Mouse (Mus musculus) gastrocnemius, adult 8-10 months (tissue): Measurements from ENCODE around the gene Ddah1. TPM values are rescaled to one million over a fixed set of nuclear protein-coding genes. Genes with fewer than 3 reads are reported as not detected.
A peak's percentile ranks its signal among the peaks of the same experiment; 100 is the strongest.

Experiments used
- DNase-seq, 2 experiments: peaks; one replicate each; pipeline ENCODE4 v3.0.0; 2022; ENCODE audit warnings: low spot score in 2 of 2
- total RNA-seq, 4 experiments: library from RNA; stranded (reverse); gene quantifications; 2 replicates each; pipeline ENCODE4 v1.2.4; 2022

Gene Ddah1
- total RNA-seq, 4 experiments from 2014 or later = 1.7 to 3.0 (median 2.2) TPM

GRCm38 (mm10) chr3:145806502-145806901, 48.0 kb downstream of the Ddah1 start:
- no peak for DNase-seq

- DNase-seq = no peak
Observed at GRCm38 (mm10) chr3:145816807-145817206, 58.3 kb downstream of the Ddah1 start.

DNA sequence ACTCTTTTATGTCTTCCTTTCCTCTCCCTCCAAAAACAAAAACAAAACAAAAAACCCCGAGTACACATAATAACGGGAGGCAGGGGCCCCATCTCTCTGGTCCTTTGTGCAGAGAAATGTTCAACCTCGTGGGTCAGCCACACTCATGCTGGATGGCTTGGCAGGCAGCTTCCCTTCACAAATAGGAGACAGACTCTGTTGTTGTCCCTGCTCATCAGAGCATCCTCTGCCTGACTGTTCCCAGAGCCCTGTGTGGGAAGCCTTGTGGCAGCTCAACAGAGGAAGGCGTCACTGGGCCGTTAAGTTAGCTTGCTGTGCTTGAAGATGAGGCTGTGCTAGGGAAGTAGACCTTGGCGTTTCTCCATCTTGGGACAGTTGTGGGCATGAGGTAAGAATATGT, 58.8 kb downstream of the Ddah1 start:
- DNase-seq = no peak

GRCm38 (mm10) chr3:145820439-145820838, 62.0 kb downstream of the Ddah1 start:
- no peak for DNase-seq

DNA sequence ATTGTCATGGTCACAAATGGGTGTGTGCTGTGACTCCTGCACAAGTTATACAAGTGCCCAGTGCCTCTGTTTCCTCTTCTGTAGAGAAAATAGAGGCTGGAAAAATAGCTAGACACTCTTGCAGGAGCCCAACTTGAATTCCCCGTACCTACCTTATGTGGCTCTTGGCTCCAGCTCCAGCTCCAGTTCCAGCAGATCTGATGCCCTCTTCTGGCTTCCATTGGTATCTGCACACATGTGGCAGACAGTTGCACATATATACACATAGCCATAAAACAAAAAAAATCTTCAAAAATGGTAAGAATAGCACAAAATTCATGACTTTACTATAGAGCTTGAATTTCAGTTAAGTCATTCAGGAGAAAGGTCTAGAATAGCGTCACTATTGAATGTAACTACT, 62.5 kb downstream of the Ddah1 start:
- no peak for DNase-seq

- DNase-seq = no peak
Observed at GRCm38 (mm10) chr3:145822201-145822600, 63.7 kb downstream of the Ddah1 start.

GRCm38 (mm10) chr3:145823661-145824060, 65.2 kb downstream of the Ddah1 start:
- DNase-seq = no peak

- no peak for DNase-seq
Observed at GRCm38 (mm10) chr3:145825416-145826055, 67.1 kb downstream of the Ddah1 start.

DNA sequence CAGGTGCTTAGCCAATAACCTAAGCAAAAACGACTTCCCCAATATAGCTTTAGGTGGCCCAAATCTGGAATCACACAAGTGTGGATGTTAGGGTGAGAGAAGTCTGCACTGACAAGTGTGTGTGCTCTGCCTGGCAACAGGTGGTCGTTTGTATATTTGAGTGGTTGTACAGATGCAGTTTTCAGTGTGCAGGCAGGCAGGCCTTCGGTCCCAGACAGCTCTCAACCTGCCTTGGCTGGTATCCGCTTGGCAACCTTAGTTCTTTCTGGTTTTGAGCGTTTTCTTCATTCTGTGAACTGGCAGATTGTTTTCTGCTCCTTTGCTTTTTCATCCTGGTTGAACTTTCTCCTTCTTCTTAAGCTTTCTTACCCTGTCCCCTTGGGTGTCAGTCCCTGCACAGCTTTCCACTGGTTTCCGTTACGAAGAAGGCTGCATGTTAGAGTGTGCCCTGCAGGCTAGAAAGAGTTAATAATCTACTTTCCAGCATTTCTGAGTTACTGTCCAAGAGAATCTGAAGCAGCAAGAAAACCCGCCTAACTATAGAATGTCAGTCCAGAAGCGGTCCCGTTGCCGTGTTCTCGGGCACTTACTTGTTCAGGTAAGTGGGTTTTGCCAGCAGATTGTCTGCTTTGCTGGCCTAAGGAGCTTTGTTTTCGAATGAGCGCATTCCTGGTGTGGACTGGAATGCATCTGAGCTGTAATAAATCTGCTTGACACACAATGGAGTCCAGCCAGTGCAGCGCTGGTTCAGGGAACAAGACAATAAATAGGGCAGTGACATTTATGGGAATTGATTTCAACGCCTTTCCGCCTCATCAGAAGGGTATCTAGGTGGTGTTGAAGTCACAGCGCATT, 68.9 kb downstream of the Ddah1 start:
- no peak for DNase-seq

DNA sequence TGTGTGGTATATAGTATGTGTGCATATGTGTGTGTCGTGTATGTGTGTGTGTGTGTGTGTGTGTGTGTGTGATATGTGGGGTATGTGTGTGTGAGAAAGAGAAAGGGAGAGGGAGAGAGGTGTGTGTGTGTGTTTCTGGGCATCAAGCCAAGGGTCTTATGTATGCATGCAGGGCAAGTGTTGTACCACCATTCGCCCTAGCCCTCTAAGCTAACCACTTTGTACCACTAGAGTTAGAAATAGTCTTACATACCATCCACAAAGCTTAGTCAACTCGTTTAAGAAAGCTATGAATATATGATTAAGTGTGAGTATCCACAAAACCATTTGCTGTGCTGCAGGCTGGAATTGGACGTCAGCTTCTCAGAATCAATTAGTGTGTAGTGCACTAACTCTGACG, 70.4 kb downstream of the Ddah1 start:
- DNase-seq = no peak

- no peak for DNase-seq
Observed at GRCm38 (mm10) chr3:145833948-145834538, 75.6 kb downstream of the Ddah1 start.

GRCm38 (mm10) chr3:145838281-145838680, 79.8 kb downstream of the Ddah1 start:
- no peak for DNase-seq

DNA sequence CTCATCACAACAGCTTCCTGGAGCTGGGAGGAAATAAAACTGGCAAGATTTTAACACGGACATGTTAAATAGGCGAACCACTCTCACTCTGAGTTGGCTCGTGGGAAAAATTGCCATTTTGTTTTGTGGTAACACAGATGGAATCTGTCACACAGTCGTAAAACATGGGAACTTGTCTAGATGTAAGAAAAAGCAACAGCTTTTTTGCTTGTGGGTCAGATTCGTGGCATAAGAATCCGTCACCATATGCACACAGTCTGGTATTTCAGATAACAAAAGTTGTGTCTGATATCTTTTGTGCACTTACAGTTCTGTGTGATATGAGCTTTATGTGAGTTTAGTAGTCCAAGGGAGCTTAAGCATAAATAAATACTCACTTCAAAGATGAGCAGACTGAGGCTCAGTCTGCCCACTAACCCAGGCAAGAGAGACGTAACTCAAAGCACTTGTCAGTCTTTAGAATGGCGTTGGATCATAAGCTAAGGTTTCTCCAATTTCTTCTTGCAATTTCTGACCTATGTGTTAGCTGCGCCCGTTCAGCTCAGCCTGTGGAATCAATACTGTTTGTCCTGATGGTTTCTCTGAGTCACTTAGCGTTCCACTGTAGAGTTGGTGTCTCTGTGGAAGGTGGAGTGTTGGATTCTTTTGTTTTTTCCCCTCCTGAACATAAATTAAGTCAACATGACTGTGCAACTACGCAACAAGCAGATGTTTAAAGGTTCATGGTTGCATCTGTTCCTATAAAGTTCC, 83.7 kb downstream of the Ddah1 start:
- DNase-seq = no peak

GRCm38 (mm10) chr3:145843836-145844235, 85.4 kb downstream of the Ddah1 start:
- DNase-seq = peak; percentile 18 to 47

- DNase-seq = no peak
Observed at GRCm38 (mm10) chr3:145844891-145845290, 86.4 kb downstream of the Ddah1 start.

DNA sequence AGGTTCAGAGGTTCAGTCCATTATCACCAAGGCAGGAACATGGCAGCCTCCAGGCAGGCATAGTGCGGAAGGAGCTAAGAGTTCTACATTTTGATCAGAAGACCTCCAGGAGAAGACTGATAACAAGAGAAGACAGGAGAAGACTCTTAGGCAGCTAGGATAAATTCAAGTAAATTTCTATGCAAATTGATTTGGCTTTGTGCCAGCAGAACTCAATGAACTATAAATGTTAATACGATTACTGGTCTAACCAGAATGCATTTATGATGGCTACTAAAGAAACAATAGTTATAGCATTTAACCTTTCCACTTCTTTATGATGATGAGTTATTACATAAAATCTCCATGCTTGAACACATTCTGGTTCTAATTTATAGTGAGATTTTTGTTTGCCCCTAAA, 87.8 kb downstream of the Ddah1 start:
- no peak for DNase-seq

DNA sequence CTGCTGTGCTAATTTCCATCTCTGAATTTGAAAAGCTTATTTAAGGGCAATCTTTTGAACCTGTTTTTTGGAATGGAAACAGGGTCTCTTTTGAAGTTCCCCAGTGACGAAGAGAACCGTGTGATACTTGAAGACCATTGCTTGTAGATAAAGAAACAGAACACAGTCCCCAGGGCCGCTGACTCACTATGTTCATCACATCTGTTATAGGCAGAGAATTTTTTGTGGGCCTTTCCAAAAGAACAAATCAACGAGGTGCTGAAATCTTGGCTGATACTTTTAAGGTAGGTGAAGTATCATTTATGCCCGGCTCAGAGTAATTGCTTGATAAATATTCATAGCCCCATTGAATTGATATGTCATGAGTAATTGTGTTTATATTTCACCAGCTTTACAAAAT, 93.6 kb downstream of the Ddah1 start:
- no peak for DNase-seq

DNA sequence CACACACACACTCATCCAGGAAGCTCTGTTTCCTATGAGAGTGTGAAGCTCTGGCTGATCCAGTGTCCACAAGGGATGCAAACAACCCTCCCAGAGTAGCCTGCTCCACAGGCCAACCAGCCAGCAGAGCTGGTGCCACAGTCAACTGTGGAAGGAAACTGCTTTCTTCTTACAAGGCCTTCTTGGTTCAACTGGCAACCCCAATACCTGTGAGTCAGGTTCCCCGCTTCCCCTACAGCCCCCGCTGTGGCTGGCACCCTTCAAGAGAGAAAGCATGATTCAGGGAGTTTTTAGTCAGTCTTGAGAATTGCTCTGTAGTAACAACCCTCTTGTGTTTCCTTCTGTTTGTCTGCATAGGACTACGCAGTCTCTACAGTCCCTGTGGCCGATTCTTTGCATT, 94.3 kb downstream of the Ddah1 start:
- no peak for DNase-seq

- no peak for DNase-seq
Observed at GRCm38 (mm10) chr3:145853713-145854112, 95.2 kb downstream of the Ddah1 start.

DNA sequence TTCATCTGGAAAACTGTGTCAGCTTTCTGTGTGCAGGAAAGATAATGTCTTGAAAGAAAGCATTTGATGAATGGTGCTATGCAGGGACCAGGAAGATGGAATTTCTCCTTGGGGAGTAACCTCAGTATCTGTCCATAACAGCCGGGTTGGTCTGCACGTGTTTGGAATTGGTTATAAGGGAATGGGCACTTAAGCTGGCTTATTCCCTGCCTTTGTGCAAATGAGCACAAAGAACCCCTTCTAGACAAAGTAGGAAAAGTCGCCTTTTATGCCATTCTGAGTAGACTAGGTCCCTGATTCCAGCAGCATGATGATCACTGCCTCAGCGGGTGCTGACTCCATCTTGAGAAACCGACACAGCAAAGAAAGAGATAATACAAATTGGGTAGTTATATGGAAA, 96.0 kb downstream of the Ddah1 start:
- DNase-seq = no peak

DNA sequence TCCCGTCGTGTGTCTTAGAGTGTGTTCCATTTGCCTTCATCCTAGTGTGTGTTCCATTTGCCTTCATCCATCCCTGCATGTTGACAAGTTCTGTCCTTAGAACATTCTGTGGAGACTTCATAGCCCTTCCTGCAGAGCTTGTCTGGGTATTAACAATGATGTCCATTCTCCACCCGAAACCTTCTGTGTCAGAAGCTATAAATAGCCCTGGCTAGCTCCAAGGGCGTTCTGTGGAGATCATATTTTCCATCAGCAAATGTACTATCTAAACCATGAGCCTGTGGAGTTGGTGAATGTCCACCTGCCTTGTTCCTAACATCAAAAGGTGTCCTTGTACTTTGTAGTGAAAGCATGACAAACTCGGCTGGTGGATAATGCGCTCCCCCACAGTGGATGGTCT, 96.8 kb downstream of the Ddah1 start:
- DNase-seq = no peak

DNA sequence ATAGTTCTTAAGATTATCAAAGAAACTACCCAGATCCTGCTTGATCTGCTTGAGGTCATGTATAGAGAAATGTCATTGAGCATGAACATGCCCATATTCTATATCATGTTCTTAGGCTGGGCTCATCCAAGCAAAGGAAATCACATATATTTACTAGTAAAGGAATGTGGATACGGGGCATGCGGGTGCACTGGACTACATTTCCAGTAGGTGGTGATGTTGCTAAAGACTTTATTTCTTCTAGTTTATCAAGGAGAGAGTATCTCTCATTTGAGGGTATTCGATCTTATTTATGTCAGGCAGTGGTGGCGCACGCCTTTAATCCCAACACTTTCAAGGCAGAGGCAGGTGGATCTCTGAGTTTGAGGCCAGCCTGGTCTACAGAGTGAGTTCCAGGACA, 99.9 kb downstream of the Ddah1 start:
- no peak for DNase-seq
